Mouse (Mus musculus): ENCODE data around the gene Stk24. TPM values are rescaled to one million over a fixed set of nuclear protein-coding genes. Genes with fewer than 3 reads are reported as not detected.

The Stk24 gene
- total RNA-seq, 2 experiments from 2014 or later = 105 to 146 TPM

Other genes with a start within 250 kb of the Stk24 start
- not detected in 2 replicates for gene Slc15a1, start 125.2 kb upstream of the Stk24 start, total RNA-seq (2015)
- gene Slc15a1, start 125.2 kb upstream of the Stk24 start, total RNA-seq (2017) = not detected in 2 replicates

Data from megakaryocyte, adult 5-6 weeks (primary cell).